Mouse (Mus musculus): Measurements from ENCODE around the gene Fam186b.

The Fam186b gene

DNA sequence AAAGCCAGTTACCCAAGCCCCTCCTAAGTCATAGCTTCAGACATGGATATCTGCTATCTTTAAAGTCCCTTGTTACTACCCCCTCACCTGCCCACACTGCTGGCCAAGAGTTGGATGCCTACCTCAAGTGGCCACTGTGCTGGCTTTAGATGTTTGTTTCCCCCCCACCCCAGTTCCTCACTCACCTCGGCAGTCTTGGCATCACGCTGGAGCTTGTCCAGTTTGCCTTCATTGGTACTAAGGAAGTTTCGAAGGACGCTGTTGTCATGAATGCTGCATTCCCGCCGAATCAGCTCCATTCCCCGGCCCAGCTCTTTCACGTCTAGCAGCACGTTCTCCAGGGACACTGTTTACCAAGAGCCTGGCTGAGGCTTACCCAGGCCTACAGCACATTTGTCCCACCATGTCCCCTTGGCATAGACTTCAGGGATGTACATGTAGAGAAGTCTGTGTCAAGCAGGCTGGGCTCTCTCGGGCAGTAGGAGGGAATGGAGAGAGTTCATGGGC is 24.5 kb upstream of the Fam186b start:
- no peak for DNase-seq (ENCODE audit: extremely low spot score, low spot score)

DNA sequence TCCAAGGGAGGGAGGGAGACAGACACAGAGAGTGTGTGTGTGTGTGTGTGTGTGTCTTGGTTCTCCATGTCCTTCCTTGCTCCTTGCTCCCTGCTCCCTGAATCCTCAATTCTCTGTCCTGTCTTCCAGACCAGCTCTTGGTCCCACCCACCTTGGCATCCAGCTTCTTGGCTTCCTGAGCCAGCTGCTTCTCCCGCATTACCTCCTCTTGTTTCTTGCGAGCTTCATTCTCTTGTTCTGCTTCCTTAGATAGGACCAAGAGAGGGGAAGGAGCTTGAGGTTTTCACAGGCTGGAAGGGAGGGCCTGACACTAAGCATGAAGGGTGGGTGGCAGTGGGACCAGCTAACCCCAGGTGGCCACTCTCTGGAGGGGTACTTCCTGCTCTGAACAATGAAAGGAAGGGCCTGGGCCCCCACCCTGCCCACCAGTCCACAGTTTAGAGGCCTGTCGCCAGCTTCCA is 23.8 kb upstream of the Fam186b start:
- DNase-seq (ENCODE audit: extremely low spot score, low spot score) = no peak

- DNase-seq (ENCODE audit: extremely low spot score, low spot score) = no peak
These were observed 23.2 kb upstream of the Fam186b start for GRCm38 (mm10) chr15:99318861-99319410.

- DNase-seq (ENCODE audit: extremely low spot score, low spot score) = no peak
These were observed 22.4 kb upstream of the Fam186b start for GRCm38 (mm10) chr15:99318071-99318470.

- DNase-seq (ENCODE audit: extremely low spot score, low spot score) = no peak
These were observed 21.6 kb upstream of the Fam186b start for GRCm38 (mm10) chr15:99317267-99317651.

GRCm38 (mm10) chr15:99316314-99317266 is 20.9 kb upstream of the Fam186b start:
- peak; percentile 65 for DNase-seq (ENCODE audit: extremely low spot score, low spot score)

GRCm38 (mm10) chr15:99314891-99315290 is 19.2 kb upstream of the Fam186b start:
- DNase-seq (ENCODE audit: extremely low spot score, low spot score) = no peak

DNA sequence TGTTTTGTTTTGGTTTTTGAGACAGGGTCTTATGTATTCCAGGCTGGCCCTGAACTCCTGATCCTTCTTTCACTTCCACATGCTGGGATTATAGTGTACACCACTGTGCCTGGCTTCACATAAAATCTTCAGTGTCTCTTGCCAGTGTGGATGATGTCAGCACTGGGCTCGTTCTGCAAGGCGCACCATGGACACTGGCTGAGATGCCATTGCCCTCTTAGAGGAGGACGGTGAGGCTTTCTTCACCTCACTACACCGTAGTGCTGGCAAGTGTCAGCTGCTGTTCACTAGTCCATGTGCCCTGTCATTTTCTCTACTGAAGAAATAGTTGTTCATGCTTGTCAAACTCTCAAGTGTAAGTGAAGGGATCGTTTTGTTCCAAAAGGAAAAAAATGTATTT is 14.9 kb upstream of the Fam186b start:
- no peak for DNase-seq (ENCODE audit: extremely low spot score, low spot score)

GRCm38 (mm10) chr15:99309549-99309948 is 13.9 kb upstream of the Fam186b start:
- DNase-seq (ENCODE audit: extremely low spot score, low spot score) = no peak

- no peak for DNase-seq (ENCODE audit: extremely low spot score, low spot score)
These were observed 11.8 kb upstream of the Fam186b start for GRCm38 (mm10) chr15:99307476-99307875.

DNA sequence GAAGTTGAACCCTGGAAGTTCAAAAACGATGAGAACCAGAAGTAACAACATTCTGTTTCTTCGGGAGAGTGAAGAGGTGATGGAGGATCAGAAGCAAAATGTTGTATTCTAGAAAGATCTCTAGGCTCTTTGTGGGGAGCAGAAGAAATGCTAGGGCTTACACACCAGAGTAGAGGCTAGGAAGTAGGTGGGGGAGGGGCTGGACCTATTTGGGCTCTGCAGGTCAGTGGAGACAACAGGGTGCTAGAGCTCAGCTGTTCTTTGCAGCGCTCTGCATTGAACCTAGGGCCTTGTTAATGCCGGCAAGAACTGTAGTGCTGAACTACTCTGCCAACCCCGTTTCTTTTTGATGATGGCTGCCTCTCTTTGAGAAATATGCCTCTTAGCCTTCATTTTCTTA is 525 bp upstream of the Fam186b start:
- no peak for DNase-seq (ENCODE audit: extremely low spot score, low spot score)

DNA sequence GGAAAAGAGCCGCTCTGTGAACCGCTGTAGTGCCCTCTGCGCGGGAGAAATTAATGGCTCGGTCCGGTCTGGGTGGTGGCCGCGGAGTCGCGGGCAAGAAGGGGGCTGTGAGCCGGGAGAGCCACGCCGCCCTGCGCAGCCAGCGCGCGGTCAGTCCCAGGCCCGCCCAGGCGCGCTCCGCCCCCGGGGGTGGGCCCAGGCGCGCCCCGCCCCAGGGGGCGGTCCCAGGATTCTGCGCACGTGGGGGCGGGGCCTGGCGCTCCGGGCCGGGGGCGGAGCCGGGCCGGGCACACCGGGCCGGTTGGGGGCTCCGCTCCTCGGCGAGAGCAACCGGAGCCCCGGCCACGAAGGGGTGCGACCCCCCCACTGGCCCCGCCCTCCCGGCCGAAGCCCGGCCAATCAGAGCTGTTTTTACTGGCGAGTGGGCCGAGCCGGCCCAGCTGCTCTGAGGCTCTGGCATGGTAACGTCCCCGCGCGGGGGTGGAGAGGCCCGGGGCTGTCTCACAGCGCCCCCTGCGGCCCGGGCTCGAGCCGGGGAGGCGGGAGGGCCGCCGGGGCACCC is 794 bp downstream of the Fam186b start, which contains the start of gene Prpf40b:
Gene Prpf40b, plus strand, starts transcription at position 275 of the 562 bp plus-strand sequence.
- peak; percentile 97 for DNase-seq (ENCODE audit: extremely low spot score, low spot score)

DNA sequence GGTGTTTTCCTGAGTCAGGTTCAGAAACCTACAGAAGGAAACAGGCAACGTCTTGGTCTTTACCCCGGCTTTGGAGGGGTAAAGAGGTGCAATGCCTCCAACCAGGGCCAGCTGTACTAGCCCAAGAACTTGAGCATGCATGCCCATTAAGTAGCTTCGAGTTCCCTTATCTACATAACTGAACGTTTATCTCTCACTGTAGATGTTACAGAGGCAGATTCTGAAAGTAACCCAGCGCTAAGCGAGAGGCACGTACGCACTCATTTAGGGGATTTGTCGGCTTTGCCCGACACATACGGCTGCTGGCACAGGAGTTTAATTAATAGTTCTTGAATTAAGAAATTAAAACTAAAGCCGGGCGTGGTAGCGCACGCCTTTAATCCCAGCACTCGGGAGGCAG is 1.4 kb downstream of the Fam186b start:
- DNase-seq (ENCODE audit: extremely low spot score, low spot score) = no peak

GRCm38 (mm10) chr15:99290586-99290985 is 5.1 kb downstream of the Fam186b start:
- no peak for DNase-seq (ENCODE audit: extremely low spot score, low spot score)

DNA sequence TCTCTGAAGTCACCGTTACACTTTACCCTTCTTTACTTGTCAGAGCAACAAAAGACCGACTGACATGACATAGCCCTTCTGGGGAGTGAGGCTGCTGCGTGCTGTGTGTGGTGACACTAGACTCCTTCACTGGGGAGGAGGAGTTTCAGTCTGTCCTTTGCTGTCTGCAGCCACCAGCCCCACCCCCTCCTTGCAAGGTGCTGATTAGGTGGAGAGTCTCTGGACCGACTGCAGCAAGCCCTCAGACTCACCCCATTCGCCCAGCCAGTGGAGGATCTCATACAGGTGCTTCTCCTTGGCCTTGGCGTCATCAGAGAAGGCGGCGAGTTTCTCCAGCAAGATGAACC is 10.5 kb downstream of the Fam186b start:
- no peak for DNase-seq (ENCODE audit: extremely low spot score, low spot score)

DNA sequence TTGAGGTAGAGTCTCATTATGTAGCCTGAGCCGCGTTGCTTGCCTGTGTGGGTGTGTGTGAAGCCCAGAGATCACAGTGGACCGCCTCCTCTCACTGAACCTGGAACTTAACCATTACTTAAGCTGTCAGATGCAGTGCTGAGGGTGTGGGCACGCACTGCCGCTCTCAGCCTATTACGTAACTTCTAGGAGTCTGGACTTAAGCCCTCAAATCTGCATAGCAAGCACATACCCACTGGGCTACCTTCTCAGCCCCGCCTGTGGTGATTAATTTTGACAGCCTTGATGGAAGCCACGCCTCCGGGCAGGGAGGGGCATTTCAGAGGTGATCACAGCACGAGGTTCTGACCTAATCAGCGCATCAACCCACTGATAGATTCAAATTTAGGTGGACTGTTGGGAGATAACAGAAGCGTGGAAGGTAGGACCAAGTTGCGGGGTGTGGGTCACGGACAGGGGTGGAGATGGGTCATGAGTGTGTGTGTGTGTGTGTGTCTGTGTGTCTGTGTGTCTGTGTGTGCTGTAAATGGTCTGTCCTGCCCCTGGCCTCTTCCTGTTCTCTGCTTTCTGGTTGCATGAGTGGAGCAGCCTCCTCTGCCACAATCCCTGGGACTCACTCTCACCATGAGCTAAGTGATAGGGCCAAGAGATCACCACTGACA is 11.0 kb downstream of the Fam186b start:
- no peak for DNase-seq (ENCODE audit: extremely low spot score, low spot score)

DNA sequence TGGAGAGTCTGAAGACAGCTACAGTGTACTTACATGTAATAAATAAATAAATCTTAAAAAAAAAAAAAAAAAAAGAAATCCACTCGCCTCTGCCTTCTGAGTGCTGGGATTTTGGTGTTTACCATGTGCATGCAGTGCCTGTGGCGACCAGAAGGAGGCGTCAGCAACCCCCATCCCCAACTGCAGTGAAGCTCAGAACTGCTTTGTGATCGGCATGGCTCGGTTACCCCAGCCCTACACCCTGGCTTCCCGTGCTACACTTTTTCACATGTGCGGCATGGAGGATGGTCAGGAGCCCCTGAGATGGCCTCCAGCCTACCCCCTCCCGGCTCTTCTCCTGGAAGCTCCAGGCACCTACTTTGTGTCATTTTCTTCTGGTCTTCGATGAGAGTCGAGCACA is 12.2 kb downstream of the Fam186b start:
- no peak for DNase-seq (ENCODE audit: extremely low spot score, low spot score)

GRCm38 (mm10) chr15:99278271-99278670 is 17.4 kb downstream of the Fam186b start:
- DNase-seq (ENCODE audit: extremely low spot score, low spot score) = no peak

- no peak for DNase-seq (ENCODE audit: extremely low spot score, low spot score)
These were observed 19.6 kb downstream of the Fam186b start for GRCm38 (mm10) chr15:99276095-99276494.

DNA sequence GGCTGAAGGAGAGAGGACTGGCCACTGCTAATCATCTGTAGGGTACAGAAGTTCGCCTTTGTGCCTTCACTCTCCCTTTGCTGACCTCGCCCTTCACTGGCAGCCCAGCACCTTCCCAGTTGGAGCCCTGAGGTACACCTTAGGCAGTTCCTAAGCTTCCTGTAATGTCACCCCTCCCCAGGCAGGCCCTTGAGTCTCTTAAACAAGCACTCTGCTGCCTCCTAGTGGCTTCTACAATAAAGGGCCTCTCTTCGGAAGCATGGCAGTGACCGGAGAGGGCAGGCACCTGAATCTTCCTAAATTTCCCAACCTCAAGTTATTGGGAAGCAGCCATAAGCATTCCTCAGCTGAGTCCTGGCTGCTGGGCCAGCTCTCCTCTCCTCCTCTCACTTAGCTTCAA is 30.0 kb downstream of the Fam186b start:
- DNase-seq (ENCODE audit: extremely low spot score, low spot score) = peak; percentile 54

DNA sequence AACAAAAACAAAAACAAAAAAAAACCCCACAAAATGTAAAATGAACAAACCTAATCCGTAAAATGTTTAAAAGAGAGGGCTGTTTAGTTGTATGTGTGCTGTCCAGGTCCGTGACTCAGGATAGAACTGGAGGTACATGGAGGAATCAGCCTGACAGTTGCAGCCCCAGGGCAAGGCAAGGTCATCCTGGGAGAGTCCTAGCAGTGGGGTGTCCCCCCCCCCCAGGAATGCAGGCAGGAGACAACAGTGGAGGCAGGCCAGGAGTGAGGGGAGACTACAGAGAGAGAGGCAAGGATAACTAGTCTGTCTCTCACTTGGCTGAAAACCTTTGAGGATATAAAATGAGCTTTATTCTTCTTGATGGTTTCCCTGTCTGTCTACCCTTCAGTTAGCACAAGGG is 31.3 kb downstream of the Fam186b start:
- DNase-seq (ENCODE audit: extremely low spot score, low spot score) = no peak

DNA sequence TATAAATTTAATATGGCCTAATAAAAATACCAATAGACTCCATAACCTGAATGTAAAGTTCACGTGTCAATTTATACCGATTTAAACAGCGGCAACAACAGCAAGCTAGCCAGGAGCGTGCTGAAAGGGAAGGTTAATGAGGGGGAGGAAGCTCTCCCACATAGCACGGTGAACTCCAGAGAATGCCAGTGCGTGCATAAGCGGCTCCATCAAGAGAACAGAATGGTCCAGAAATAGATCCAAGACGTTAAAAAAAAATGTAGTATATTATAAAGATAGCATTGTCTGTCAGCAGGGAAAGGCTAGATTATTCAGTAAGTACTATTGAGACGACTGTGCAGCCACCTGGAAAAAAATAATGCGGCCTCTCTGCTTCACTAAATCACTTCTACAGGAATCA is 33.0 kb downstream of the Fam186b start:
- no peak for DNase-seq (ENCODE audit: extremely low spot score, low spot score)

All from neural tube, embryonic 10.5 days (tissue).